In the genomic region with DNA sequence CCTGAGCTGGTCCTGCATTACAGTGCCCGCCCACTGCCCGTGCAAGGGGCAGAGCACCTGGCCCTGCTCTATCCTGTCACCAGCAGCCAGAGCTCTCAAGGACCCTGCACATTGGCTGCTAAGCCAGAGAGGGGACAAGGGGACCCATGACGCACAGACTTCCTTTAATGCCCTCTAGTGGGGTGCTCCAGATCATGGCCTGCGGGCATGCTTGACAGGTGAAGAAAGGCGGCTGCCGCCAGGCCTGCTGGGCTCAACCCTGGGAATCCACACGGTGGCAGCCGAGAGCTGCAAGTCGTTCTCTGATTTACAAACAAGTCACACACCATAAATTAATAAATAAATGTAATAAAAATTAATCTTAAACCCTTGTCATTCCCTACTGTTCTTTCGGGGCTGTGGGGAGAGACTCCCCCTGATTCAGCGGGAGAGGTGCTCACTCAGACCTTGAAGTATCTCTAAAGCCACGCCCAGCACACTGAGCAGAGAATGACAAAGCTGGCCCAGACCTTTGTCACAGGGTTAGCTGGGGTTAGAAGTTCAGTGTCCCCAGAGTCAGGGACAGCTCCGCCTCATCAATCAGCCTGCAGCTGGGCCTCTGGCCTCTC, we compare ENCODE assay signal across 8 mouse cellular contexts. TPM values are rescaled to one million over a fixed set of nuclear protein-coding genes. Genes with fewer than 3 reads are reported as not detected.
A peak's percentile ranks its signal among the peaks of the same experiment; 100 is the strongest.
DNase-seq lines count a peak whose midpoint lies in the region; ATAC-seq and TF ChIP-seq lines count a peak whose summit lies in the region.

No protein-coding gene starts in this region.

- peak; percentile 81 for DNase-seq in urinary bladder, postnatal 14 days (ENCODE audit: low spot score)
- no peak for DNase-seq in urinary bladder, adult 2 months (ENCODE audit: low spot score)
- DNase-seq in cerebellum, postnatal 4 days (ENCODE audit: low spot score in 2 of 2) = peak; percentile 70 to 85
- peak; percentile 78 for DNase-seq in gastrocnemius, postnatal 14 days
- DNase-seq in liver = peak; percentile 70
- DNase-seq in spleen, adult 2 months (ENCODE audit: low read depth in 1 of 2, low spot score in 2 of 2) = peak; percentile 47 to 58

- intact Hi-C loops in gastrocnemius, postnatal 14 days (cut with DNase I; ENCODE audit: low total_unique reads) = loop anchor here (5.0 kb wide), 1 partner anchor 36 kb away; no protein-coding TSS in a partner anchor

- H3K4me1 ChIP-seq in intestine, postnatal 0 days (replicated peaks; ENCODE audit: control insufficient read depth, insufficient read depth, low read length) = no peaks in the 10 kb centered on the region
- H3K4me1 ChIP-seq in midbrain, embryonic 16.5 days (ENCODE audit: control insufficient read depth, insufficient read depth, low read length) = peaks cover 24% of the 10 kb centered on the region
- no peaks in the 10 kb centered on the region for H3K4me1 ChIP-seq in spleen, adult 2 months (ENCODE audit: control insufficient read depth, insufficient read depth, insufficient read length)

- WGBS in intestine, postnatal 0 days = 13% methylated on average over 13 of the region's 13 CpGs
- 17% methylated on average over 13 of the region's 13 CpGs for WGBS in midbrain, embryonic 16.5 days
- 21% methylated on average over 13 of the region's 13 CpGs for WGBS in spleen, adult 2 months

- H3K4me2 ChIP-seq in intestine, postnatal 0 days (replicated peaks; ENCODE audit: low read depth) = peak overlapping the region; percentile 48
- H3K4me2 ChIP-seq in midbrain, embryonic 16.5 days (ENCODE audit: low read length) = 0 out of 2 replicates have a peak overlapping the region, but pooled peaks have one; percentile 17

- H3K9ac ChIP-seq in intestine, postnatal 0 days (ENCODE audit: low read depth, low read length) = no peak overlapping the region
- peak overlapping the region; percentile 43 for H3K9ac ChIP-seq in midbrain, embryonic 16.5 days (ENCODE audit: low read depth, low read length)

- peak; percentile 87 for TF ChIP-seq CTCF in intestine, postnatal 0 days (IDR thresholded peaks at IDR 0.05; ENCODE audit: low read depth)
- peak; percentile 84 for TF ChIP-seq CTCF in spleen, adult 2 months (IDR thresholded peaks at IDR 0.05; ENCODE audit: extremely low read depth, insufficient read depth, insufficient read length, insufficient replicate concordance)

- peaks cover 2% of the 10 kb centered on the region; the same call in 1 of the 2 replicates for H3K27me3 ChIP-seq in intestine, postnatal 0 days (replicated peaks; ENCODE audit: control insufficient read depth, insufficient read depth, low read length)
- H3K27me3 ChIP-seq in midbrain, embryonic 16.5 days (ENCODE audit: control insufficient read depth, insufficient read depth, low read depth, low read length) = no peaks in the 10 kb centered on the region
- peaks cover 2% of the 10 kb centered on the region; the same call in 1 of the 2 replicates for H3K27me3 ChIP-seq in spleen, adult 2 months (ENCODE audit: control insufficient read depth, insufficient read depth, low read length)

- no peaks in the 10 kb centered on the region for H3K9me3 ChIP-seq in intestine, postnatal 0 days (ENCODE audit: control insufficient read depth)
- H3K9me3 ChIP-seq in midbrain, embryonic 16.5 days (replicated peaks; ENCODE audit: control insufficient read depth, low read length, poor library complexity, severe bottlenecking) = no peaks in the 10 kb centered on the region

- H3K4me3 ChIP-seq in intestine, postnatal 0 days (ENCODE audit: low read depth, low read length) = no peak overlapping the region
- no peak overlapping the region for H3K4me3 ChIP-seq in midbrain, embryonic 16.5 days (ENCODE audit: low read depth, low read length)
- no peak overlapping the region for H3K4me3 ChIP-seq in spleen, adult 2 months (ENCODE audit: extremely low read depth, insufficient read depth, insufficient read length)

- peak; percentile 85 for ATAC-seq in intestine, postnatal 0 days
- ATAC-seq in midbrain, embryonic 16.5 days = peak; percentile 65

- no peak overlapping the region for H3K27ac ChIP-seq in intestine, postnatal 0 days (ENCODE audit: low read depth, low read length)
- H3K27ac ChIP-seq in midbrain, embryonic 16.5 days (ENCODE audit: low read length) = peak overlapping the region; percentile 69
- no peak overlapping the region for H3K27ac ChIP-seq in spleen, adult 2 months (ENCODE audit: insufficient read depth, low read length)

- TF ChIP-seq POLR2A in spleen, adult 2 months (IDR thresholded peaks at IDR 0.05; ENCODE audit: low read depth, low read length) = no peak

- no peaks in the 10 kb centered on the region for H3K36me3 ChIP-seq in intestine, postnatal 0 days (ENCODE audit: control insufficient read depth, insufficient read depth)
- peaks cover 11% of the 10 kb centered on the region; the same call in 1 of the 2 replicates for H3K36me3 ChIP-seq in midbrain, embryonic 16.5 days (ENCODE audit: control insufficient read depth, insufficient read depth, low read length)
- no peaks in the 10 kb centered on the region for H3K36me3 ChIP-seq in spleen, adult 2 months (ENCODE audit: control insufficient read depth, insufficient read depth, low read length)

RNA-seq across cellular contexts. Expression of gene Shd, which starts 6.1 kb away (rescaled TPM):
- polyA plus RNA-seq in urinary bladder, adult 2 months (2012; rRNA removed) = 1.0 and 1.7 TPM in 2 replicates
- total RNA-seq in gastrocnemius, postnatal 14 days (2021) = under 1 TPM; 0.31 to 0.62 TPM
- polyA plus RNA-seq in intestine, postnatal 0 days (2015; fragmentation: Nextera tagmentation; extraction: Ambion mirVana) = 2.7 and 2.9 TPM in 2 replicates
- 185 and 187 TPM in 2 replicates for polyA plus RNA-seq in midbrain, embryonic 16.5 days (2015; fragmentation: Nextera tagmentation; extraction: Ambion mirVana)
- polyA plus RNA-seq in spleen, adult 2 months (2012; rRNA removed) = 1.9 and 2.2 TPM in 2 replicates

RNA-seq across cellular contexts. Expression of gene Fsd1, which starts 9.9 kb away (rescaled TPM):
- 0.57 and 1.2 TPM in 2 replicates for polyA plus RNA-seq in urinary bladder, adult 2 months (2012; rRNA removed)
- total RNA-seq in gastrocnemius, postnatal 14 days (2021) = under 1 TPM in 1 of 2 experiments, not detected in 1; 0.55 TPM
- polyA plus RNA-seq in intestine, postnatal 0 days (2015; fragmentation: Nextera tagmentation; extraction: Ambion mirVana) = 3.6 and 4.2 TPM in 2 replicates
- polyA plus RNA-seq in midbrain, embryonic 16.5 days (2015; fragmentation: Nextera tagmentation; extraction: Ambion mirVana) = 200 and 218 TPM in 2 replicates
- 0.06 and 0.07 TPM in 2 replicates for polyA plus RNA-seq in spleen, adult 2 months (2012; rRNA removed)

RNA-seq across cellular contexts. Expression of gene Yju2, which starts 17.5 kb away (rescaled TPM):
- polyA plus RNA-seq in urinary bladder, adult 2 months (2012; rRNA removed) = 10.1 and 11.1 TPM in 2 replicates
- 10 to 100 TPM in 1 of 2 experiments, 1 to 10 TPM in 1; 9.3 to 10.3 TPM for total RNA-seq in gastrocnemius, postnatal 14 days (2021)
- 10.2 and 10.9 TPM in 2 replicates for polyA plus RNA-seq in intestine, postnatal 0 days (2015; fragmentation: Nextera tagmentation; extraction: Ambion mirVana)
- 21.2 and 24.6 TPM in 2 replicates for polyA plus RNA-seq in midbrain, embryonic 16.5 days (2015; fragmentation: Nextera tagmentation; extraction: Ambion mirVana)
- 8.2 and 10.5 TPM in 2 replicates for polyA plus RNA-seq in spleen, adult 2 months (2012; rRNA removed)

RNA-seq across cellular contexts. Expression of gene Ebi3, which starts 23.9 kb away (rescaled TPM):
- 2.9 and 3.1 TPM in 2 replicates for polyA plus RNA-seq in urinary bladder, adult 2 months (2012; rRNA removed)
- under 1 TPM; 0.33 to 0.47 TPM for total RNA-seq in gastrocnemius, postnatal 14 days (2021)
- 1.5 and 1.6 TPM in 2 replicates for polyA plus RNA-seq in intestine, postnatal 0 days (2015; fragmentation: Nextera tagmentation; extraction: Ambion mirVana)
- 6.0 and 7.1 TPM in 2 replicates for polyA plus RNA-seq in midbrain, embryonic 16.5 days (2015; fragmentation: Nextera tagmentation; extraction: Ambion mirVana)
- 36.3 and 44.8 TPM in 2 replicates for polyA plus RNA-seq in spleen, adult 2 months (2012; rRNA removed)

RNA-seq across cellular contexts. Expression of gene Zfp119b, which starts 27.1 kb away (rescaled TPM):
- 5.4 TPM in 2 replicates for polyA plus RNA-seq in urinary bladder, adult 2 months (2012; rRNA removed)
- total RNA-seq in gastrocnemius, postnatal 14 days (2021) = 1 to 10 TPM; 3.1 to 3.7 TPM
- 3.4 and 3.7 TPM in 2 replicates for polyA plus RNA-seq in intestine, postnatal 0 days (2015; fragmentation: Nextera tagmentation; extraction: Ambion mirVana)
- 10.1 and 11.2 TPM in 2 replicates for polyA plus RNA-seq in midbrain, embryonic 16.5 days (2015; fragmentation: Nextera tagmentation; extraction: Ambion mirVana)
- 0.25 and 0.27 TPM in 2 replicates for polyA plus RNA-seq in spleen, adult 2 months (2012; rRNA removed)

Comparison
In these comparisons a context has a peak if more than half of its experiments do, and no peak if none do; other contexts are left out.
1. RNA of gene Shd, which starts 6.1 kb away (polyA plus RNA-seq): 185 to 187 TPM in midbrain, embryonic 16.5 days; 2.7 to 2.9 TPM in intestine, postnatal 0 days, 1.9 to 2.2 TPM in spleen, adult 2 months and 1.0 to 1.7 TPM in urinary bladder, adult 2 months; every median in the first group is over 10 times any median in the second.
2. RNA of gene Fsd1, which starts 9.9 kb away (polyA plus RNA-seq): 200 to 218 TPM in midbrain, embryonic 16.5 days; 3.6 to 4.2 TPM in intestine, postnatal 0 days, 0.57 to 1.2 TPM in urinary bladder, adult 2 months and 0.06 to 0.07 TPM in spleen, adult 2 months; every median in the first group is over 10 times any median in the second.